Mouse (Mus musculus): ENCODE results near the gene Cnga4. TPM values are rescaled to one million over a fixed set of nuclear protein-coding genes. Genes with fewer than 3 reads are reported as not detected.
"Not testable (repeated sequence)": the region's sequence is repeated elsewhere in the genome, so short reads cannot be mapped to it uniquely, and the experiment has no call there.

The Cnga4 gene
- total and polyA plus RNA-seq, 3 experiments: not detected

DNA sequence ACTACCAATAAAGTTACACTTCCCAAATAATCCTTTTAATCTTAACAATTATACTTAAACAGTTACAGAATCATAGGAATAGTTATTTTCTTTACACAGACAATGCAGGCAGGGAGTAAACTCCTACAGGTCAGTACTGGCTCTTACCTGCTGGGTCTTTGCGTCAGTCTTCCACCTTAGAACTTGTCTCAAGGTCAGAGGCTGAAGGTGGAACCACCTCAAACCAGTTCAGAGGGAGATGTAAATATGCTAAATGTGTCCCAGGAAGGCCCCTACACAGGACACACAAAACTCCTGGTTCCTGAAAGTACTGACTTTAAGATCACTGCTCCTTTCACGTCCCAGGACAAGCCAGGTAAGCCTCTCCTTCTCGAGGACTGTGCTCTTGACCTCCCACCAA lies 40.7 kb downstream of the Cnga4 start:
- Histone ChIP-seq H3K79me2 (replicated peaks; ENCODE audit: control insufficient read depth, extremely low read depth, insufficient read depth, poor library complexity, severe bottlenecking) (no peaks in the 10 kb centered on the region), H3K36me3 (replicated peaks in 1 of 2; ENCODE audit: control insufficient read depth in 1 of 2, insufficient read depth in 1 of 2, low read length in 1 of 2) (no peaks in the 10 kb centered on the region), H3K4me2 (ENCODE audit: insufficient read depth, low read depth, poor library complexity, severe bottlenecking) (no peak overlapping the region), H3K4me1 (ENCODE audit: control insufficient read depth in 1 of 2, insufficient read depth in 2 of 2) (no peaks in the 10 kb centered on the region), H3K9ac (ENCODE audit: insufficient read depth, low read depth) (no peak overlapping the region), H3K4me3 (replicated peaks in 1 of 3; ENCODE audit: low read depth in 2 of 3, low read length in 2 of 3, poor library complexity in 1 of 3) (no peak overlapping the region), H3K9me3 (replicated peaks; ENCODE audit: low read length) (no peaks in the 10 kb centered on the region), H3K27me3 (replicated peaks) (no peaks in the 10 kb centered on the region), H3K27ac (ENCODE audit: insufficient read depth, low read depth) (no peak overlapping the region)
- in situ Hi-C loops (cut with MboI; ENCODE audit: low pct_ligation_motif_present, low pct_unique_long_range_greater_than_20kb, low sequenced_read_pairs) (no loop called here), dilution Hi-C loops (cut with MboI; ENCODE audit: extremely low pct_ligation_motif_present, extremely low pct_unique_long_range_greater_than_20kb, low sequenced_read_pairs) (no loop called here)
- no peak for TF ChIP-seq ETS1 (conservative IDR thresholded peaks at IDR 0.05; ENCODE audit: low read depth, low read length)
- no peak for TF ChIP-seq CTCF (conservative IDR thresholded peaks at IDR 0.05 in 1 of 2, IDR thresholded peaks at IDR 0.05 in 1 of 2; ENCODE audit: low read depth in 2 of 2, low read length in 2 of 2)
- TF ChIP-seq USF2 (conservative IDR thresholded peaks at IDR 0.05; ENCODE audit: low read depth, low read length): no peak
- TF ChIP-seq RAD21 (IDR thresholded peaks at IDR 0.05; ENCODE audit: low read depth, low read length): no peak
- TF ChIP-seq JUN (IDR thresholded peaks at IDR 0.05; ENCODE audit: insufficient read depth, low read depth, low read length): no peak
- no peak for DNase-seq (ENCODE audit: extremely low read depth)

DNA sequence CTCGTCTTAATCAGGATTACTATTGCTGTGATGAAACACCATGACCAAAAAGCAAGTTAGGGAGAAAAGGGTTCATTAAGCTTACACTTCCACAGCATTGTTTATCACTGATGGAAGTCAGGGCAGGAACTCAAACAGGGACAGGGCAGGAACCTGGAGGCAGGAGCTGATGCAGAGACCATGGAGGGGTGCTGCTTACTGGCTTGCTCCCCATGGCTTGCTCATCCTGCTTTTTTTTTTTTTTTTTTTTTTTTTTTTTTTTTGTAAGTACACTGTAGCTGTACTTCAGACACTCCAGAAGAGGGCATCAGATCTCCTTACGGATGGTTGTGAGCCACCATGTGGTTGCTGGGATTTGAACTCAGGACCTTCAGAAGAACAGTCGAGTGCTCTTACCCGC lies 49.0 kb downstream of the Cnga4 start:
- dilution Hi-C loops (cut with MboI; ENCODE audit: extremely low pct_ligation_motif_present, extremely low pct_unique_long_range_greater_than_20kb, low sequenced_read_pairs); H3K9me3 ChIP-seq (replicated peaks; ENCODE audit: low read length); in situ Hi-C loops (cut with MboI; ENCODE audit: low pct_ligation_motif_present, low pct_unique_long_range_greater_than_20kb, low sequenced_read_pairs); H3K27me3 ChIP-seq (replicated peaks); H3K4me2 ChIP-seq (ENCODE audit: insufficient read depth, low read depth, poor library complexity, severe bottlenecking); H3K27ac ChIP-seq (ENCODE audit: insufficient read depth, low read depth); DNase-seq (ENCODE audit: extremely low read depth); H3K4me3 ChIP-seq (replicated peaks in 1 of 3; ENCODE audit: low read depth in 2 of 3, low read length in 2 of 3, poor library complexity in 1 of 3); H3K9ac ChIP-seq (ENCODE audit: insufficient read depth, low read depth); H3K36me3 ChIP-seq (replicated peaks in 1 of 2; ENCODE audit: control insufficient read depth in 1 of 2, insufficient read depth in 1 of 2, low read length in 1 of 2); H3K79me2 ChIP-seq (replicated peaks; ENCODE audit: control insufficient read depth, extremely low read depth, insufficient read depth, poor library complexity, severe bottlenecking); H3K4me1 ChIP-seq (ENCODE audit: control insufficient read depth in 1 of 2, insufficient read depth in 2 of 2): not testable (repeated sequence)
- TF ChIP-seq ZNF384 (IDR thresholded peaks at IDR 0.05; ENCODE audit: low read depth, low read length): peak; percentile 56

Other genes with a start within 250 kb of the Cnga4 start
- not detected in 2 replicates for gene Olfr684, start 240.9 kb upstream of the Cnga4 start, total RNA-seq (2012; rRNA removed)
- not detected in 2 replicates for gene Olfr684, start 240.9 kb upstream of the Cnga4 start, total RNA-seq (2014; rRNA removed)
- gene Olfr684, start 240.9 kb upstream of the Cnga4 start, polyA plus RNA-seq (2012; ENCODE audit: insufficient read length, low read depth): not detected in 2 replicates
- gene Olfr685, start 218.6 kb upstream of the Cnga4 start, total RNA-seq (2012; rRNA removed): not detected in 2 replicates
- gene Olfr685, start 218.6 kb upstream of the Cnga4 start, total RNA-seq (2014; rRNA removed): not detected in 2 replicates
- gene Olfr685, start 218.6 kb upstream of the Cnga4 start, polyA plus RNA-seq (2012; ENCODE audit: insufficient read length, low read depth): not detected in 2 replicates
- not detected in 2 replicates for gene Olfr686, start 197.1 kb upstream of the Cnga4 start, total RNA-seq (2012; rRNA removed)
- not detected in 2 replicates for gene Olfr686, start 197.1 kb upstream of the Cnga4 start, total RNA-seq (2014; rRNA removed)
- gene Olfr686, start 197.1 kb upstream of the Cnga4 start, polyA plus RNA-seq (2012; ENCODE audit: insufficient read length, low read depth): not detected in 2 replicates
- gene Olfr688, start 116.5 kb upstream of the Cnga4 start, total RNA-seq (2012; rRNA removed): not detected in 2 replicates
- gene Olfr688, start 116.5 kb upstream of the Cnga4 start, total RNA-seq (2014; rRNA removed): not detected in 2 replicates
- gene Olfr688, start 116.5 kb upstream of the Cnga4 start, polyA plus RNA-seq (2012; ENCODE audit: insufficient read length, low read depth): not detected in 2 replicates
- gene Olfr689, start 93.4 kb upstream of the Cnga4 start, total RNA-seq (2012; rRNA removed): not detected in 2 replicates
- gene Olfr689, start 93.4 kb upstream of the Cnga4 start, total RNA-seq (2014; rRNA removed): not detected in 2 replicates
- not detected in 2 replicates for gene Olfr689, start 93.4 kb upstream of the Cnga4 start, polyA plus RNA-seq (2012; ENCODE audit: insufficient read length, low read depth)
- not detected in 2 replicates for gene Olfr690, start 70.5 kb upstream of the Cnga4 start, total RNA-seq (2012; rRNA removed)
- gene Olfr690, start 70.5 kb upstream of the Cnga4 start, total RNA-seq (2014; rRNA removed): not detected in 2 replicates
- not detected in 2 replicates for gene Olfr690, start 70.5 kb upstream of the Cnga4 start, polyA plus RNA-seq (2012; ENCODE audit: insufficient read length, low read depth)
- gene Olfr691, start 62.3 kb upstream of the Cnga4 start, total RNA-seq (2012; rRNA removed): not detected in 2 replicates
- not detected in 2 replicates for gene Olfr691, start 62.3 kb upstream of the Cnga4 start, total RNA-seq (2014; rRNA removed)
- not detected in 2 replicates for gene Olfr691, start 62.3 kb upstream of the Cnga4 start, polyA plus RNA-seq (2012; ENCODE audit: insufficient read length, low read depth)
- not detected in 2 replicates for gene Olfr692, start 36.3 kb upstream of the Cnga4 start, total RNA-seq (2012; rRNA removed)
- not detected in 2 replicates for gene Olfr692, start 36.3 kb upstream of the Cnga4 start, total RNA-seq (2014; rRNA removed)
- not detected in 2 replicates for gene Olfr692, start 36.3 kb upstream of the Cnga4 start, polyA plus RNA-seq (2012; ENCODE audit: insufficient read length, low read depth)
- 0.30 TPM in 1 of 2 replicates, not detected in the other for gene Gm5901, start 29.5 kb upstream of the Cnga4 start, total RNA-seq (2012; rRNA removed)
- gene Gm5901, start 29.5 kb upstream of the Cnga4 start, total RNA-seq (2014; rRNA removed): not detected in 2 replicates
- 0.44 TPM in 1 of 2 replicates, not detected in the other for gene Gm5901, start 29.5 kb upstream of the Cnga4 start, polyA plus RNA-seq (2012; ENCODE audit: insufficient read length, low read depth)
- gene Fam160a2, start 4.5 kb upstream of the Cnga4 start, total RNA-seq (2012; rRNA removed): 5.9 TPM in 2 replicates
- gene Fam160a2, start 4.5 kb upstream of the Cnga4 start, total RNA-seq (2014; rRNA removed): 3.1 and 3.5 TPM in 2 replicates
- gene Fam160a2, start 4.5 kb upstream of the Cnga4 start, polyA plus RNA-seq (2012; ENCODE audit: insufficient read length, low read depth): 6.2 and 7.2 TPM in 2 replicates
- not detected in 2 replicates for gene Cckbr, start 21.2 kb downstream of the Cnga4 start, total RNA-seq (2012; rRNA removed)
- not detected in 2 replicates for gene Cckbr, start 21.2 kb downstream of the Cnga4 start, total RNA-seq (2014; rRNA removed)
- gene Cckbr, start 21.2 kb downstream of the Cnga4 start, polyA plus RNA-seq (2012; ENCODE audit: insufficient read length, low read depth): not detected in 2 replicates
- gene Cavin3, start 77.7 kb downstream of the Cnga4 start, total RNA-seq (2012; rRNA removed): not detected in 2 replicates
- not detected in 2 replicates for gene Cavin3, start 77.7 kb downstream of the Cnga4 start, total RNA-seq (2014; rRNA removed)
- not detected in 2 replicates for gene Cavin3, start 77.7 kb downstream of the Cnga4 start, polyA plus RNA-seq (2012; ENCODE audit: insufficient read length, low read depth)
- 19.3 and 22.5 TPM in 2 replicates for gene Smpd1, start 149.8 kb downstream of the Cnga4 start, total RNA-seq (2012; rRNA removed)
- gene Smpd1, start 149.8 kb downstream of the Cnga4 start, total RNA-seq (2014; rRNA removed): 13.7 and 16.9 TPM in 2 replicates
- gene Smpd1, start 149.8 kb downstream of the Cnga4 start, polyA plus RNA-seq (2012; ENCODE audit: insufficient read length, low read depth): 13.7 and 17.9 TPM in 2 replicates
- 1.8 and 3.2 TPM in 2 replicates for gene Apbb1, start 177.1 kb downstream of the Cnga4 start, total RNA-seq (2012; rRNA removed)
- gene Apbb1, start 177.1 kb downstream of the Cnga4 start, total RNA-seq (2014; rRNA removed): 1.2 and 3.3 TPM in 2 replicates
- 1.1 and 2.1 TPM in 2 replicates for gene Apbb1, start 177.1 kb downstream of the Cnga4 start, polyA plus RNA-seq (2012; ENCODE audit: insufficient read length, low read depth)
- gene Hpx, start 195.6 kb downstream of the Cnga4 start, total RNA-seq (2012; rRNA removed): not detected in 2 replicates
- gene Hpx, start 195.6 kb downstream of the Cnga4 start, total RNA-seq (2014; rRNA removed): not detected in 2 replicates
- not detected in 2 replicates for gene Hpx, start 195.6 kb downstream of the Cnga4 start, polyA plus RNA-seq (2012; ENCODE audit: insufficient read length, low read depth)
- gene Trim3, start 229.0 kb downstream of the Cnga4 start, total RNA-seq (2012; rRNA removed): 3.5 and 4.7 TPM in 2 replicates
- 2.2 TPM in 2 replicates for gene Trim3, start 229.0 kb downstream of the Cnga4 start, total RNA-seq (2014; rRNA removed)
- gene Trim3, start 229.0 kb downstream of the Cnga4 start, polyA plus RNA-seq (2012; ENCODE audit: insufficient read length, low read depth): 3.5 and 4.6 TPM in 2 replicates
- 103 and 115 TPM in 2 replicates for gene Timm10b, start 235.5 kb downstream of the Cnga4 start, total RNA-seq (2012; rRNA removed)
- gene Timm10b, start 235.5 kb downstream of the Cnga4 start, total RNA-seq (2014; rRNA removed): 86.2 and 94.9 TPM in 2 replicates
- 89.6 and 99.3 TPM in 2 replicates for gene Timm10b, start 235.5 kb downstream of the Cnga4 start, polyA plus RNA-seq (2012; ENCODE audit: insufficient read length, low read depth)
- gene Arfip2, start 235.8 kb downstream of the Cnga4 start, total RNA-seq (2012; rRNA removed): 50.1 and 57.7 TPM in 2 replicates
- gene Arfip2, start 235.8 kb downstream of the Cnga4 start, total RNA-seq (2014; rRNA removed): 46.9 and 55.6 TPM in 2 replicates
- 54.8 and 71.0 TPM in 2 replicates for gene Arfip2, start 235.8 kb downstream of the Cnga4 start, polyA plus RNA-seq (2012; ENCODE audit: insufficient read length, low read depth)
- 54.4 and 78.4 TPM in 2 replicates for gene Gm45799, start 236.0 kb downstream of the Cnga4 start, total RNA-seq (2012; rRNA removed)
- 37.7 and 51.6 TPM in 2 replicates for gene Gm45799, start 236.0 kb downstream of the Cnga4 start, total RNA-seq (2014; rRNA removed)
- 54.0 and 73.5 TPM in 2 replicates for gene Gm45799, start 236.0 kb downstream of the Cnga4 start, polyA plus RNA-seq (2012; ENCODE audit: insufficient read length, low read depth)
- 0.04 and 0.08 TPM in 2 replicates for gene Dnhd1, start 246.3 kb downstream of the Cnga4 start, total RNA-seq (2012; rRNA removed)
- 0.07 and 0.23 TPM in 2 replicates for gene Dnhd1, start 246.3 kb downstream of the Cnga4 start, total RNA-seq (2014; rRNA removed)
- gene Dnhd1, start 246.3 kb downstream of the Cnga4 start, polyA plus RNA-seq (2012; ENCODE audit: insufficient read length, low read depth): 0.31 and 0.41 TPM in 2 replicates

Data from CH12.LX (cell line).